Mouse (Mus musculus) layer of hippocampus, postnatal 36 days (tissue): ENCODE results near the gene Copa. TPM values are rescaled to one million over a fixed set of nuclear protein-coding genes. Genes with fewer than 3 reads are reported as not detected.

Source experiments
- DNase-seq, 2 experiments: peaks; one replicate each; pipeline ENCODE4 v3.0.0; 2022
- total RNA-seq, 2 experiments: library from RNA; stranded (reverse); gene quantifications; 2 replicates each; pipeline ENCODE4 v1.2.3; 2021

Gene Copa
- total RNA-seq, 2 experiments from 2014 or later = 144 TPM

- DNase-seq = peak in 1 of 2 experiments; percentile 39
Observed at GRCm38 (mm10) chr1:172143570-172143969, 61.2 kb downstream of the Copa start.

GRCm38 (mm10) chr1:172147835-172148278 lies 65.5 kb downstream of the Copa start, which contains the start of gene Dcaf8:
Dcaf8 (plus strand) TSS chr1:172148084.
- peak; percentile 98 for DNase-seq

- DNase-seq = peak; percentile 33 to 35
Observed at GRCm38 (mm10) chr1:172148279-172148954, 66.1 kb downstream of the Copa start.

GRCm38 (mm10) chr1:172148955-172149815 lies 66.9 kb downstream of the Copa start:
- no peak for DNase-seq

- DNase-seq = no peak
Observed at GRCm38 (mm10) chr1:172154536-172154935, 72.2 kb downstream of the Copa start.

- no peak for DNase-seq
Observed at GRCm38 (mm10) chr1:172155518-172155917, 73.2 kb downstream of the Copa start.

GRCm38 (mm10) chr1:172159970-172160369 lies 77.6 kb downstream of the Copa start:
- no peak for DNase-seq

GRCm38 (mm10) chr1:172160508-172160907 lies 78.2 kb downstream of the Copa start:
- no peak for DNase-seq

- no peak for DNase-seq
Observed at GRCm38 (mm10) chr1:172162009-172162408, 79.7 kb downstream of the Copa start.

- no peak for DNase-seq
Observed at GRCm38 (mm10) chr1:172162959-172163358, 80.6 kb downstream of the Copa start.

- no peak for DNase-seq
Observed at GRCm38 (mm10) chr1:172167911-172168310, 85.6 kb downstream of the Copa start.

GRCm38 (mm10) chr1:172169809-172170208 lies 87.5 kb downstream of the Copa start:
- no peak for DNase-seq

Other genes with a start within 250 kb of the Copa start
- 1 to 10 TPM; 1.6 to 2.0 TPM for gene Cd84, start 242.8 kb upstream of the Copa start, total RNA-seq
- not detected for gene Gm10521, start 186.9 kb upstream of the Copa start, total RNA-seq
- gene Slamf6, start 165.0 kb upstream of the Copa start, total RNA-seq = not detected
- gene Vangl2, start 54.1 kb upstream of the Copa start, total RNA-seq = 10 to 100 TPM; 14.8 to 16.0 TPM
- gene Nhlh1, start 25.0 kb upstream of the Copa start, total RNA-seq = 1 to 10 TPM; 1.3 to 1.5 TPM
- 10 to 100 TPM; 57.1 to 60.1 TPM for gene Ncstn, start 266 bp downstream of the Copa start, total RNA-seq
- gene Pex19, start 44.2 kb downstream of the Copa start, total RNA-seq = 10 to 100 TPM; 89.2 to 95.3 TPM
- gene Dcaf8, start 65.6 kb downstream of the Copa start, total RNA-seq = 100 to 1,000 TPM; 103 to 105 TPM
- 100 to 1,000 TPM; 418 to 426 TPM for gene Pea15a, start 124.3 kb downstream of the Copa start, total RNA-seq
- gene Casq1, start 137.3 kb downstream of the Copa start, total RNA-seq = under 1 TPM in 1 of 2 experiments, not detected in 1; 0.87 TPM
- not detected for gene Atp1a4, start 175.9 kb downstream of the Copa start, total RNA-seq
- gene Igsf8, start 179.1 kb downstream of the Copa start, total RNA-seq = 100 to 1,000 TPM; 256 to 272 TPM
- gene Atp1a2, start 215.5 kb downstream of the Copa start, total RNA-seq = 100 to 1,000 TPM; 577 to 614 TPM
- gene Kcnj9, start 246.8 kb downstream of the Copa start, total RNA-seq = 10 to 100 TPM; 63.6 to 66.8 TPM